Mouse (Mus musculus) neural tube, embryonic 13.5 days (tissue): ENCODE measurements around the gene Prss48. TPM values are rescaled to one million over a fixed set of nuclear protein-coding genes. Genes with fewer than 3 reads are reported as not detected.

ENCODE experiments used
- ATAC-seq: fragments of 200-750 bp; cut with Nextera tagmentation; 2 replicates; pipeline ENCODE4 v1.8.0; 2017; ENCODE audit warnings: low read depth, mild to moderate bottlenecking, moderate TSS enrichment, moderate library complexity
- H3K27ac ChIP-seq: fragments of 300-500 bp; sonication (generic); replicated peaks from 2 replicates; pipeline ENCODE4 v1.5.1; 2015; ENCODE audit warnings: moderate library complexity, mild to moderate bottlenecking, inconsistent platforms
- H3K27me3 ChIP-seq: fragments of 300-500 bp; sonication (generic); 2 replicates; pipeline ENCODE4 v1.6.1; 2015; ENCODE audit warnings: mild to moderate bottlenecking, inconsistent platforms
- H3K36me3 ChIP-seq: fragments of 300-500 bp; sonication (generic); 2 replicates; pipeline ENCODE4 v1.6.1; 2015; ENCODE audit warnings: mild to moderate bottlenecking, inconsistent platforms
- H3K4me1 ChIP-seq: fragments of 300-500 bp; sonication (generic); replicated peaks from 2 replicates; pipeline ENCODE4 v1.6.1; 2015; ENCODE audit warnings: inconsistent platforms
- H3K4me2 ChIP-seq: fragments of 300-500 bp; sonication (generic); 2 replicates; pipeline ENCODE4 v1.6.1; 2015; ENCODE audit warnings: inconsistent platforms, mild to moderate bottlenecking, moderate library complexity
- H3K4me3 ChIP-seq: fragments of 300-500 bp; sonication (generic); 2 replicates; pipeline ENCODE4 v1.5.1; 2015; ENCODE audit warnings: mild to moderate bottlenecking, inconsistent platforms
- H3K9ac ChIP-seq: fragments of 300-500 bp; sonication (generic); 2 replicates; pipeline ENCODE4 v1.6.1; 2015; ENCODE audit warnings: moderate library complexity, mild to moderate bottlenecking, inconsistent platforms
- H3K9me3 ChIP-seq: fragments of 300-500 bp; sonication (generic); 2 replicates; pipeline ENCODE4 v1.6.1; 2016; ENCODE audit warnings: inconsistent platforms
- WGBS: fragments of 180-500 bp; shearing (Covaris S2); methylation state at CpG from one replicate; pipeline ENCODE4 v1.1.7; 2015; 5-methylcytosine and 5-hydroxymethylcytosine counted together
- polyA plus RNA-seq: library from polyadenylated mRNA; unstranded; fragments of >200 nt; fragmentation: Nextera tagmentation; extraction: Ambion mirVana; gene quantifications from 2 replicates; pipeline ENCODE4 v1.2.1, GENCODE M21; 2015

Gene Prss48
- polyA plus RNA-seq, 1 experiment from 2014 or later, result not detected

DNA sequence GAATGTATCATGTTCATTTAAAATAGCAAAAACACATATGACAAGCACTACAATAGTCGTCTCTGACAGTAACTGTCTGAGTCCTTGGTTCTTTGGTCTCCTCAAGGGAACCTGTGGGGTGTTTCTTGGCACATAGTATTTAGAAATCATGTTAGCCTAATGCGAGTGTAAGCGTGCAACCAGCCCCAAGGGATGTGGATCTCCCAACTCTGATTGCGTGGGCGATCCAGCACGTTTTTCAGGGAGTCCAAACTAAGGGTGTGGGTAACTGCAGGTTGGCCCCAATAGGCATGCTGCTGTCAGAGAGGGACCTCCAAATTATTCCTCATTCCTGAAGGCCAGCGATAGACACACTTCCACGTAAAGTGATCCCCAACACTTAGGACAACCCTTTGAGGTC lies 33.3 kb downstream of the Prss48 start:
- 92% methylated on average over 8 of the region's 8 CpGs for WGBS
- H3K9me3 ChIP-seq, result no peaks in the 10 kb centered on the region
- no peaks in the 10 kb centered on the region for H3K36me3 ChIP-seq
- no peak overlapping the region for H3K4me3 ChIP-seq
- no peaks in the 10 kb centered on the region for H3K27me3 ChIP-seq
- no peak overlapping the region for H3K4me2 ChIP-seq
- H3K9ac ChIP-seq, result no peak overlapping the region
- H3K4me1 ChIP-seq, result peaks cover 18% of the 10 kb centered on the region
- no peak overlapping the region for H3K27ac ChIP-seq
- no peak for ATAC-seq

DNA sequence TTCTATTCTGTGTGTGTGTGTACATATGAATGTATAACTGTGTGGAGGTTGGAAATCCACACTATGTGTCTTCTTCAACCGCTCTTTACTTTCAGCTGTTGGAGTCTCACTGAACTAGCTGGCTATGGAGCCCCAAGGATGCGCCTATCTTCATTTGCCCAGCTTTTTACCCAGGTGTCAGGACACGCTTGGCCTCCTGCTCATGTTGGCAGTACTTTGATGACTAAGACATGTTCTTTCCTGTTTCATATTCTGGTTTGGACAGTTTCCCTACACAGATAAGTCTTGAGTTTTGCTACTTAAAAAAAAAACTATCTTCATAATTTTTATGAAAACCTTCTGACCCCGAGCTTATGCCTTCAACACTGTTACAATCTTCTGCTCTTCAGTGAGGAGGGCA lies 36.8 kb downstream of the Prss48 start:
- no peak overlapping the region for H3K4me3 ChIP-seq
- no peaks in the 10 kb centered on the region; the same call in 1 of the 2 replicates for H3K4me1 ChIP-seq
- ATAC-seq, result no peak
- 86% methylated on average over 4 of the region's 4 CpGs for WGBS
- H3K27ac ChIP-seq, result no peak overlapping the region
- H3K4me2 ChIP-seq, result no peak overlapping the region
- H3K9me3 ChIP-seq, result peaks cover 5% of the 10 kb centered on the region; the same call in 1 of the 2 replicates
- no peaks in the 10 kb centered on the region for H3K27me3 ChIP-seq
- H3K36me3 ChIP-seq, result no peaks in the 10 kb centered on the region
- no peak overlapping the region for H3K9ac ChIP-seq

DNA sequence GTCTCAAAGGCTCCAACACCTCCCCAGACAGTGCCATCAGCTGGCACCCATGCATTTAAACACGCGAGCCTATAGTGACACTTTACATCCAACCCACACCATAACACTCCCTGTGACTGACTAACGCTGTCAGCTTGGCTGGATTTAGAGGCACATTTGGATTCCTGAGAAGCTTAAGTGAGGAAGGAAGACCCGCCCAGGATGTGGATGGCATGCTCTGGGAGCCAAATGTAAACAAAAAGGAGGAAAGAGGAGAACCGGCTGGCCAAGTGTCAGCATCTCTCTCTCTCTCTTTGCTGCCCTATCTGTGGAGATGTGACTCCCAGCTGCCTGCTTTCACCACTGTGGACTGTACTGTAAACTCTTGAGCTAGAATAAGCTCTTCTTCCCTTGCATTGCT lies 41.2 kb downstream of the Prss48 start:
- Histone ChIP-seq H3K4me2 (no peak overlapping the region), H3K9me3 (peaks cover 5% of the 10 kb centered on the region; the same call in 1 of the 2 replicates), H3K27me3 (no peaks in the 10 kb centered on the region), H3K27ac (no peak overlapping the region), H3K9ac (no peak overlapping the region), H3K4me3 (no peak overlapping the region), H3K4me1 (no peaks in the 10 kb centered on the region), H3K36me3 (no peaks in the 10 kb centered on the region)
- 56% methylated on average over 5 of the region's 5 CpGs for WGBS
- ATAC-seq, result no peak

DNA sequence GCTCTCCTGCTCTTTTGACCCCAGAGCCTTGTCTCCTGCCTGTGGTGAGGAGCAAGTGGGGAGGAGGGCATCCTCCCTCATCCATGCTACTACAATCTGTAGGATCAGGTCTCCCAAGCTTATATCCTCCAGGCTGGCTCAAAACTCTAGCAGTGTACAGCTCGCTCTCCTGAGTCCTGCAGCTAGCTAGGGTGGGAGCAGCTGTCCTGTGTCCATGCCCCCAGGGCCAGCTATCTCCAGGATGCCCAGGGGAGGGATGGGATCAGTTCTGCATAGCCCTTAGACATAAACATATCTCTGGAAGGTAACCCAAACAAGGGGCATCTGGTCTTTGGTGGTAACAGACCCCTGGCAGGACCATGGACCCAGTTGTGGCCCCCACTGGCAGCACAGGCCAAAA lies 42.6 kb downstream of the Prss48 start:
- WGBS, result 77% methylated on average over 1 of the region's 1 CpGs
- no peaks in the 10 kb centered on the region for H3K4me1 ChIP-seq

DNA sequence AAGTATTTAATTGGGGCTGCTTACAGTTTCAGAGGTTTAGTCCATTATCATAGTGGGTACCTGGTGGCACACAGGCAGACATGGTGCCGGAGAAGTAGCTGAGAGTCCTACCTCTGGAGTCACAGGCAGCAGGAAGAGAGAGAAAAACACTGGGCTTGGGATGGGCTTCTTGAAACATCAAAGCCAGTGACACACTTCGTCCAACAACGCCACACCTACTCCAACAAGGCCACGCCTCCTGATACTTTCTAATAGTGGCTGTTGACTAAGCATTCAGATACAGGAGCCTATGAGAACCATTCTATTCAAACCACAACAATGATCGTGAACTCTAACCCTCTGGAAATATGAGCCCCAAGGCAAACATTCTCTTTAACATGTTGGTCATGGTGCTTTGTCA lies 46.6 kb downstream of the Prss48 start:
- no peak overlapping the region for H3K27ac ChIP-seq
- WGBS, result 85% methylated on average over 5 of the region's 5 CpGs
- no peaks in the 10 kb centered on the region for H3K36me3 ChIP-seq
- no peaks in the 10 kb centered on the region for H3K9me3 ChIP-seq
- ATAC-seq, result no peak
- H3K4me2 ChIP-seq, result no peak overlapping the region
- H3K4me1 ChIP-seq, result no peaks in the 10 kb centered on the region
- no peaks in the 10 kb centered on the region for H3K27me3 ChIP-seq
- H3K4me3 ChIP-seq, result no peak overlapping the region
- H3K9ac ChIP-seq, result no peak overlapping the region

More for the DNA sequence above, 42.6 kb downstream of the Prss48 start:
- peaks cover 5% of the 10 kb centered on the region; the same call in 1 of the 2 replicates for H3K9me3 ChIP-seq
- no peak overlapping the region for H3K4me2 ChIP-seq
- no peak overlapping the region for H3K9ac ChIP-seq
- H3K27ac ChIP-seq, result no peak overlapping the region
- H3K4me3 ChIP-seq, result no peak overlapping the region
- no peaks in the 10 kb centered on the region for H3K27me3 ChIP-seq
- ATAC-seq, result no peak
- no peaks in the 10 kb centered on the region for H3K36me3 ChIP-seq

DNA sequence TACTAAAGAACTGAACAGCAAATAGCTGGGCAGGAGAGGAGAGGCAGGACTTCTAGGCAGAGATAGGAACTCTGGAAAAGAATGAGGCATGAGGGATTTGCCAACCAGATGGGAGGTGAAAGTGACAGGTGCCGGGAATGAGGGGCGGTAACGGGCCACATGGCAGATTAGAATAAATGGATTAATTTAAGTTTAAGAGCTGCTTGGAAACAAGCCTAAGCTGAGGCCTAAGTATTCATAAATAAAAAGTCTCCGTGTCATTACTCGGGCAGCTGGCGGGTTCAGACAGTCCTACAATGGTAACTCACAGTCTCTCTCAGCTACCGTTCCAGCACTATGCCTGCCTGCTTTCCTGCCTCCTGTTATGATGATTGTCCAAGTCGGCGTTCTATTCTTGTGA lies 47.0 kb downstream of the Prss48 start:
- no peak overlapping the region for H3K9ac ChIP-seq
- H3K4me2 ChIP-seq, result no peak overlapping the region
- WGBS, result 63% methylated on average over 9 of the region's 9 CpGs
- no peaks in the 10 kb centered on the region for H3K9me3 ChIP-seq
- H3K27me3 ChIP-seq, result no peaks in the 10 kb centered on the region
- no peak overlapping the region for H3K4me3 ChIP-seq
- H3K27ac ChIP-seq, result no peak overlapping the region
- no peaks in the 10 kb centered on the region for H3K36me3 ChIP-seq
- no peaks in the 10 kb centered on the region for H3K4me1 ChIP-seq
- ATAC-seq, result no peak

DNA sequence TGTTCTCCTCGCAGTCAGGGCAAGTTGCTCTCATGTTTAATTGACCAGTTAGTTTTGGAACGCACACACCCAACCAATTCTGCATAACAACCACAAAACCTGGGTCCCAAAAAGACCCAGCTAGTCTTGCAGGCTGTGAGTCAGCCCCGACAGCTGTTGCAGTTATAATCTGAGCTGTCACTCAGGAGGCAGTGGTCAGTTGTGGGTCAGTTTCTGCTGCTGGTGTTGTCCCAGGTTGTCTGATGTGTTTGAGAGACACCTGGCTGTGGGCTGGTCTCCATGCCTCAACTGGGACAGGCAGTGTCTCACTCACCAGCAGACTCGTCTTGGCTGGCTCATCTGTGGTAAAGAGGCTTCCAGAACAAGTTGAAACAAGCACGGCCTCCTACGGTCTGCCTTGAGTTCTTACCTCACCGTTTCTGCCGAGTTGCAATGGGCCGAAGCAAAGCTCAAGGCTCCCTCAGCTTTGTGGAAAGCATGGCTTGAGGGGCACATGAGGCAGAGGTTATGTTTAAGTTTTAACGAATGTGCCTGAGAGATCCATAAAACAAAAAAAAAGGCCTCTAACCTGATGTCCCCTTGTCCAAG lies 49.5 kb downstream of the Prss48 start:
- no peak overlapping the region for H3K27ac ChIP-seq
- H3K9me3 ChIP-seq, result 0 out of 2 replicates have a peak, but pooled peaks cover 8% of the 10 kb centered on the region
- H3K27me3 ChIP-seq, result no peaks in the 10 kb centered on the region
- WGBS, result 89% methylated on average over 10 of the region's 10 CpGs
- no peaks in the 10 kb centered on the region for H3K36me3 ChIP-seq
- no peak overlapping the region for H3K4me3 ChIP-seq
- no peaks in the 10 kb centered on the region for H3K4me1 ChIP-seq
- H3K4me2 ChIP-seq, result no peak overlapping the region
- H3K9ac ChIP-seq, result no peak overlapping the region
- no peak for ATAC-seq

DNA sequence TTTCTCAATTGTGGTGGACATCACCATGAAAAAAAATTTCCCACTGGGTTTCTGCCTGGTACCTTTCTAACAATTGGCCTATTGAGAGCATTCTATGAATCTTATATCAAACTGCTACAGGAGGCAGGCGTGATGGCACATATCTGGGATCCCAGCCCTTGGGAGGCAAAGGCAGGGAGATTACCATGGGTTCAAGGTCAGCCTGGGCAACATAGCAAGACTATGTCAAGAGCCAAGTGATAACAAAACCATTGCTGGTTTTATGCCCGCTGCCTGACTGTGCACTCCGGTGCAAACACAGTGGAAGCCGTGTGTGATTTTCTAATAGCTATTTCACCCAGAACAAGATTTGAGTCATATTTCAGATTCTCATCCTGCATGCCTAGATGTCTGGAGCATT lies 51.4 kb downstream of the Prss48 start:
- Histone ChIP-seq H3K27me3 (no peaks in the 10 kb centered on the region), H3K27ac (0 out of 2 replicates have a peak overlapping the region, but pooled peaks have one; percentile 49), H3K4me2 (no peak overlapping the region), H3K4me1 (no peaks in the 10 kb centered on the region), H3K36me3 (no peaks in the 10 kb centered on the region), H3K9ac (no peak overlapping the region), H3K4me3 (no peak overlapping the region), H3K9me3 (0 out of 2 replicates have a peak, but pooled peaks cover 8% of the 10 kb centered on the region)
- ATAC-seq, result no peak
- 70% methylated on average over 4 of the region's 4 CpGs for WGBS

Other genes with a start within 250 kb of the Prss48 start
- gene Fam160a1, start 185.2 kb downstream of the Prss48 start, polyA plus RNA-seq, result 0.21 and 0.39 TPM in 2 replicates
- 0.18 and 0.25 TPM in 2 replicates for gene Glt28d2, start 115.0 kb downstream of the Prss48 start, polyA plus RNA-seq
- 0.44 TPM in 1 of 2 replicates, not detected in the other for gene Gm37240, start 115.0 kb downstream of the Prss48 start, polyA plus RNA-seq
- 8.6 and 11.3 TPM in 2 replicates for gene Sh3d19, start 31.4 kb downstream of the Prss48 start, polyA plus RNA-seq
- gene Rps3a1, start 140.2 kb upstream of the Prss48 start, polyA plus RNA-seq, result 746 and 778 TPM in 2 replicates
- gene Lrba, start 222.2 kb upstream of the Prss48 start, polyA plus RNA-seq, result 5.9 TPM in 2 replicates